Mouse (Mus musculus) MN1 (cell line): ENCODE data around the gene Prickle2.

Source experiments
- DNase-seq: peaks from one replicate; pipeline ENCODE4 v3.0.0-alpha.2; 2016; ENCODE audit warnings: low spot score

The Prickle2 gene

DNA sequence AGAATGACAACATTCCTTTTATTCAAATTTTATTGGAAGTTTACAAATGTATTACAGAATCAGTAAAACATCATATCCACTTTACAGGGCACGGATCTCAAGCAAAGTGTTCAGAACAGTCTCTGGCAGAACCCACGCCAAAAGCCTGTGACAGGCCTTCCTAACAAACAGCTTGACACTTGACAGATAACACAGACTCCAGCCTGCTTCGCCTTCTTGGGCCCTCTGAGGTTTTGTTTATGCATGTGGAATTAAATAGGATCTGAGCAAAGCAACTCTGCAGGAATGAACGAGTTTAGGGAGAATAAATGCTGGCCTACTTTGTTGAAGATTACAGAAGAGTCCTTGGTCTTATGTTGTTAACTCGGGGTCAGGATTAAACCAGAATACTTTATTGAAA lies 335.1 kb downstream of the Prickle2 start:
- peak; percentile 30 for DNase-seq

DNA sequence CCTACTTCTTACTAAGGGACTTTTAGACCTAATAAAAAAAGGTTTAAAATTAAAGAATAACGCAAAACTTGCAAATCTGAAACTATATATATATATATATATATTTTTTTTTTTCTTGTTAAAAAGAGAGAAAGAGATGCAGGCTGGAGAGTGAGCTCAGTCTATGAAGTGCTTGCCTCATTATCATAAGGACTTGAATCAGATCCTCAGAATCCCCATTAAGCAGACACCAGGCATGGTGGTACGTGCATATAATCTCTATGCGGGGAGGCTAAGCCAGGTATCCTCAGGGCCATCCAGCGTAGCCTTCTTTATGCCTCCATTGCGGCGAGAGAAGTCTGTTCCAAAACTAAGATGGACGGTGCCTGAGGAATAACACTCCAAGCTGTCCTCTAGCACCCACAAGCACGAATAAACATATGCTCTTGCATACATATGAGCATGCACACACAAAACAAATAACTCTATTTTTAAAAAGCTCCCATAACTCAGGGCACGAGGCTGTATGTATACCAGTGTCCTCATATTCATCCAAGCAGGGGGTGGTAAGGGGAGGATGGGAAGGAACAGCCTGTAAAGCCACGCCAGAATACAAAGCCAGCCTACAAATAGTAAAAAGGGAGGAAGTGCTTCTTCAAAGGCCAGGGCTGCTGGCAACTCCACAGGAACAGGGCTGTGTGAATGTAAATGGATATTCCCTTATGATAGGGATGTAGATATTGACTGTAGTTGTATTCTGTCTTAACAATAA lies 358.5 kb downstream of the Prickle2 start:
- no peak for DNase-seq

DNA sequence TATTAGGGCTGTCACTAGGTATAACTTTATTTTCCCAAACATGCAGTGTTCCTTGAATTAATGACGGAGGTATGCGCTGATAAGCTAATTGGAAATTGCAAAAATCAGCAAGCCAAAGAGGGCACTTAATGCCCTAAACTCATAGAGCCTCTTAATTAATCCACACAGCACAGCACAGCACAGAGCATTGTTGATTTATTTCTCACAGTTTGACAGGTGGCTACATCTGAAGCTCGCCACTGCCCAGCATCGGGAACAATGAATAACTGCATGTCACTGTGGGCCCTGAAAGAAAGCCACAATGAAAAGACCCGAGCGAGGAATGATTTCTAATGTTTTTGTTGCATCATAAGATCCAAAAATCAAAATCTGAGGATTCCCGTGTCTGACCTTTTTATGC lies 359.2 kb downstream of the Prickle2 start:
- peak; percentile 10 for DNase-seq

DNA sequence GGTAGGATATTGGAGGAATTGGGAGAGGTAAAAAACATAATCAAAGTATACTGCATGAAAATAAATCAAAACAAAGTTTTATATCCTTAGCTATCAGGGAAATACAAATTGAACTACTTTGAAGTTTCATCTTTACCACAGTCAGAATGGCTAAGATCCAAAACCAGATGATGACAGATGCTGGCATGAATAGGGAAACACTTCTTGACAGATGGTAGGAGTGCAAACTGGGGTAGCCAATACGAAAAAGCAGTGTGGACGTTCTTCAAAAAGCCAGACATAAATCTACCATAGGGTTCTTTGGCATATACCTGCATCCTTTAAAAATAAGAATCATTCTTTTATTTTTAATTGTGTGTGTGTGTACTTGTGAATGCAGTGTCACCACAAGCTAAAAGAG lies 360.8 kb downstream of the Prickle2 start:
- DNase-seq = no peak

GRCm38 (mm10) chr6:92344588-92344987 lies 361.4 kb downstream of the Prickle2 start:
- no peak for DNase-seq
